Mouse (Mus musculus): ENCODE data around the gene Amd2. TPM values are rescaled to one million over a fixed set of nuclear protein-coding genes. Genes with fewer than 3 reads are reported as not detected.

Amd2 gene
- polyA plus RNA-seq (2012; rRNA removed) = 1.7 and 1.8 TPM in 2 replicates

- Histone ChIP-seq H3K4me3 (replicated peaks; ENCODE audit: insufficient read depth, low read depth, low read length) (no peak within 1 kb of the TSS), H3K27ac (ENCODE audit: insufficient read depth, low read length) (no peak within 1 kb of the TSS), H3K4me1 (ENCODE audit: control insufficient read depth, insufficient read depth, low read length) (no peaks in the 10 kb centered on the region), H3K27me3 (ENCODE audit: control insufficient read depth, insufficient read depth, low read length) (no peaks in the 10 kb centered on the region)
- DNase-seq = no peak
- TF ChIP-seq POLR2A (IDR thresholded peaks at IDR 0.05; ENCODE audit: borderline replicate concordance, insufficient read depth, low read length) (no peak), CTCF (IDR thresholded peaks at IDR 0.05; ENCODE audit: borderline replicate concordance, insufficient read depth, low read depth, low read length) (no peak)
- 97% methylated on average over 8 of the region's 8 CpGs for WGBS
These were observed at the start of gene Amd2 for GRCm38 (mm10) chr10:35711792-35712191. Amd2 (minus strand) TSS chr10:35711892.

GRCm38 (mm10) chr10:35761280-35761679 is 49.6 kb upstream of the Amd2 start:
- no peak for DNase-seq
- Histone ChIP-seq H3K4me1 (ENCODE audit: control insufficient read depth, insufficient read depth, low read length) (no peaks in the 10 kb centered on the region), H3K27me3 (ENCODE audit: control insufficient read depth, insufficient read depth, low read length) (no peaks in the 10 kb centered on the region), H3K27ac (ENCODE audit: insufficient read depth, low read length) (no peak overlapping the region), H3K4me3 (replicated peaks; ENCODE audit: insufficient read depth, low read depth, low read length) (no peak overlapping the region)
- 35% methylated on average over 3 of the region's 3 CpGs for WGBS
- no peak for TF ChIP-seq POLR2A (IDR thresholded peaks at IDR 0.05; ENCODE audit: borderline replicate concordance, insufficient read depth, low read length)
- TF ChIP-seq CTCF (IDR thresholded peaks at IDR 0.05; ENCODE audit: borderline replicate concordance, insufficient read depth, low read depth, low read length) = no peak

GRCm38 (mm10) chr10:35737639-35738038 is 25.9 kb upstream of the Amd2 start:
- TF ChIP-seq CTCF (IDR thresholded peaks at IDR 0.05; ENCODE audit: borderline replicate concordance, insufficient read depth, low read depth, low read length) (no peak), POLR2A (IDR thresholded peaks at IDR 0.05; ENCODE audit: borderline replicate concordance, insufficient read depth, low read length) (no peak)
- no peak for DNase-seq
- no peaks in the 10 kb centered on the region for H3K27me3 ChIP-seq (ENCODE audit: control insufficient read depth, insufficient read depth, low read length)
- no peak overlapping the region for H3K4me3 ChIP-seq (replicated peaks; ENCODE audit: insufficient read depth, low read depth, low read length)
- H3K27ac ChIP-seq (ENCODE audit: insufficient read depth, low read length) = no peak overlapping the region
- H3K4me1 ChIP-seq (ENCODE audit: control insufficient read depth, insufficient read depth, low read length) = no peaks in the 10 kb centered on the region
- 89% methylated on average over 2 of the region's 2 CpGs for WGBS

GRCm38 (mm10) chr10:35714266-35714665 is 2.6 kb upstream of the Amd2 start:
- Histone ChIP-seq H3K4me3 (replicated peaks; ENCODE audit: insufficient read depth, low read depth, low read length) (no peak overlapping the region), H3K4me1 (ENCODE audit: control insufficient read depth, insufficient read depth, low read length) (no peaks in the 10 kb centered on the region), H3K27ac (ENCODE audit: insufficient read depth, low read length) (no peak overlapping the region), H3K27me3 (ENCODE audit: control insufficient read depth, insufficient read depth, low read length) (no peaks in the 10 kb centered on the region)
- DNase-seq = no peak
- TF ChIP-seq CTCF (IDR thresholded peaks at IDR 0.05; ENCODE audit: borderline replicate concordance, insufficient read depth, low read depth, low read length) (no peak), POLR2A (IDR thresholded peaks at IDR 0.05; ENCODE audit: borderline replicate concordance, insufficient read depth, low read length) (no peak)

Data from cerebellum, adult 2 months (tissue).